Mouse (Mus musculus): ENCODE measurements at regions not wholly inside any gene's neighbourhood (a gene's known extent, or its start where the extent isn't known, plus 50 kb on each side); places are given as distances from the start of the nearest gene placed in this dataset.

DNA sequence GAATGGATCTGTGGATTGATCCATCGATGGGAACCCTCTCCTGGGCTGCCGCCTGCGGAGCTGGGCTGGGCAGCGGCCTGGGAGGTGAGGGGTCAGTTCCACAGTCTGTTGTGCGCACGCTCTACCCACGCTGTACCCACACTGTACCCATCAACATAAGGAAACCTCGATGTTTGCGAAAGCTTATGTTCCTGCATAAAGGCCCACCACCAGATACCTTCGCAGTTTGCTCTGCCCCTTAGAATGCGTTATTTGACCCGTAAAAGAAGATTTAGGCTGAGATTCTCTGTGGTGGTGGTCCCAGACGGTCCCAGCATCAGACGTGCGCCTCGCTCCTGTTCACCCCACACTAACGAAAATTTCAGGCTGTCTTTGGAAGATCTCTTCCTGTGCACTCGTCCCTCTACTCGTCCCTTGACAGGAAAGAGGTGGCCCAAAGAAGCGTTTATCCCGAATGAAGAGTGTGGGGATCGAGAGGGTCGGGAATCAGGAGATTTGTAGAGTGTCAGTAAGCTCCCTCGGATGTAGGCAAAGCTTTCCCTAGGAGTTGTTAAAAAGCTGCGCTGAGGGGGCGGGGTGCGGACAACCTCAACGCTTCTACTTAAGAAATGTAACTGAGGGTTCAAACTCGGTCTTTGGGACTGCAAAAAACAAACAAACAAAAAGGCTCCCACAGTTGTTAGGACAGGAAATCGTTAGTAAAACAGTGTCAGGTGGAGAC lies 123.9 kb downstream of the Tmem161b start:
- no peaks in the 10 kb centered on the region for H3K9me3 ChIP-seq (replicated peaks)
- H3K4me3 ChIP-seq (ENCODE audit: low read depth, low read length): no peak overlapping the region
- peaks cover 9% of the 10 kb centered on the region for H3K4me1 ChIP-seq (ENCODE audit: insufficient read depth, low read depth, low read length)
- TF ChIP-seq TAL1 (conservative IDR thresholded peaks at IDR 0.05; ENCODE audit: low read depth, low read length): no peak
- no peak for TF ChIP-seq POLR2AphosphoS5 (IDR thresholded peaks at IDR 0.05; ENCODE audit: insufficient replicate concordance, low read depth, low read length)
- no peak for TF ChIP-seq CTCF (IDR thresholded peaks at IDR 0.05; ENCODE audit: low read depth, low read length)
- TF ChIP-seq GATA2 (IDR thresholded peaks at IDR 0.05; ENCODE audit: borderline replicate concordance, low read depth, low read length): no peak
- TF ChIP-seq GATA1 (IDR thresholded peaks at IDR 0.05; ENCODE audit: borderline replicate concordance, low read length): no peak
- H3K36me3 ChIP-seq (replicated peaks): no peaks in the 10 kb centered on the region
- ATAC-seq (ENCODE audit: extremely low read depth, insufficient number of reproducible peaks, low FRiP score, poor library complexity, severe bottlenecking) (no peak), DNase-seq (ENCODE audit: low spot score) (no peak)
- peaks cover 48% of the 10 kb centered on the region for H3K27me3 ChIP-seq (ENCODE audit: insufficient read depth, low read length)

DNA sequence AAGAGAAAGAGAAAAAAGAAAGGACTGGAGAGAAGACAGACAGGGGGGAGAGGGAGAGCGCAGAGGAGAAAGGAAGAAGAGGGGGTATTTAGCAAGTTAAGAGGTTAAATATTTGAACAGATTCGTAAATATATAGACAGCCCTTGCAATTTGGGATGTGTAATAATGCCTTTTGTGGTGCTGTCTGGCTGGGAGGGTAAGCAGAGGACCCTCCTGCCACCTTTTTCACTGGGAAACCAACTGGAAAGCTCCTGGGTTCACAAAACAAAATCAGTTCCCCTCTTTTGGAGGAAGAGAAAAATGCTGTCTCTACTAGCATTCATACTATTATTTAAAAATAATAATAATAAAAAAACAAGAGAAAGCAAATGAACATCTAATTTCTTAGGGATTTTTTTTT lies 124.5 kb downstream of the Tmem161b start:
- DNase-seq (ENCODE audit: low spot score): no peak

DNA sequence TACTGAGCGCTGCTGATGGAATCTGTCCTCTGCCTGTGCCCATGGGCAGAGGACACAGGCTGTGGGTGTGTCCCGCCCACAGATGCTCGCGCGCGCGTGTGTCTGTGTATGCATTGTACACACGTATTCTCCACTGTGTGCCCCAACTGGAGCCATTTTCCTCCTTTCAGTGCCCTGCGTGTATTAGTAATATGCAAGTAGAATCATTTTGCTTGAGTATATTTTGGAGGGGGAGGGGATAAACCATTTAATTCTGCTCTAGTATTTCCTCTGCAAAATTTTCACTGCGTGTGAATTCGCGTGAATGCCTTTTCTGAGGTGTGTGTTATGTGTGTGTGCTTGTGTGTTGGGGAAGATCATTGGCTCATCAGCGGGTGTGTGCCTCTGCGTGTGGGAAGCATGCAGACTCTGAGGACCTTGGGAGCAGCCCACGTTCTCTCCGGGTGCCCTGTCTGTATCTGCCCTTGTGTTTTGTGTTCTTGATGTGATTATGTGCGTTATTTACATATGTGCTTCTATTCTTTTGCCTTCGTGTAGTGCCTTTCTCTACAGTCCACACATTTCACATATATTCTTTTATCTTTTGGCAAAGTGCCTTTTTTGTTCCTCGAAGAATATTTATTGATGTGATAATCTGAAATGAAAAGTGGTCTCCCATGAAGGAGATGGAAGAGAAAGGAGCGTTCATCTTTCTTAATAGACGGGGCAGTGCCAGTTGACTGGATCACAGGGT lies 125.3 kb downstream of the Tmem161b start:
- no peaks in the 10 kb centered on the region for H3K36me3 ChIP-seq (replicated peaks)
- TF ChIP-seq POLR2AphosphoS5 (IDR thresholded peaks at IDR 0.05; ENCODE audit: insufficient replicate concordance, low read depth, low read length): no peak
- no peak for TF ChIP-seq TAL1 (conservative IDR thresholded peaks at IDR 0.05; ENCODE audit: low read depth, low read length)
- no peak for TF ChIP-seq GATA1 (IDR thresholded peaks at IDR 0.05; ENCODE audit: borderline replicate concordance, low read length)
- no peak for TF ChIP-seq CTCF (IDR thresholded peaks at IDR 0.05; ENCODE audit: low read depth, low read length)
- TF ChIP-seq GATA2 (IDR thresholded peaks at IDR 0.05; ENCODE audit: borderline replicate concordance, low read depth, low read length): no peak
- peaks cover 48% of the 10 kb centered on the region for H3K27me3 ChIP-seq (ENCODE audit: insufficient read depth, low read length)
- ATAC-seq (ENCODE audit: extremely low read depth, insufficient number of reproducible peaks, low FRiP score, poor library complexity, severe bottlenecking) (no peak), DNase-seq (ENCODE audit: low spot score) (no peak)
- no peak overlapping the region for H3K4me3 ChIP-seq (ENCODE audit: low read depth, low read length)
- peaks cover 9% of the 10 kb centered on the region for H3K4me1 ChIP-seq (ENCODE audit: insufficient read depth, low read depth, low read length)
- no peaks in the 10 kb centered on the region for H3K9me3 ChIP-seq (replicated peaks)

More for the DNA sequence above, 124.5 kb downstream of the Tmem161b start:
- H3K9me3 ChIP-seq (replicated peaks): no peaks in the 10 kb centered on the region
- H3K4me1 ChIP-seq (ENCODE audit: insufficient read depth, low read depth, low read length): peaks cover 9% of the 10 kb centered on the region
- no peak for TF ChIP-seq GATA2 (IDR thresholded peaks at IDR 0.05; ENCODE audit: borderline replicate concordance, low read depth, low read length)
- no peak for TF ChIP-seq TAL1 (conservative IDR thresholded peaks at IDR 0.05; ENCODE audit: low read depth, low read length)
- TF ChIP-seq CTCF (IDR thresholded peaks at IDR 0.05; ENCODE audit: low read depth, low read length): no peak
- no peak for TF ChIP-seq GATA1 (IDR thresholded peaks at IDR 0.05; ENCODE audit: borderline replicate concordance, low read length)
- no peak for TF ChIP-seq POLR2AphosphoS5 (IDR thresholded peaks at IDR 0.05; ENCODE audit: insufficient replicate concordance, low read depth, low read length)
- ATAC-seq (ENCODE audit: extremely low read depth, insufficient number of reproducible peaks, low FRiP score, poor library complexity, severe bottlenecking): no peak
- H3K36me3 ChIP-seq (replicated peaks): no peaks in the 10 kb centered on the region
- no peak overlapping the region for H3K4me3 ChIP-seq (ENCODE audit: low read depth, low read length)
- peaks cover 48% of the 10 kb centered on the region for H3K27me3 ChIP-seq (ENCODE audit: insufficient read depth, low read length)

- Histone ChIP-seq H3K9me3 (replicated peaks) (no peaks in the 10 kb centered on the region), H3K27me3 (ENCODE audit: insufficient read depth, low read length) (peaks cover 47% of the 10 kb centered on the region), H3K4me1 (ENCODE audit: insufficient read depth, low read depth, low read length) (peaks cover 9% of the 10 kb centered on the region), H3K4me3 (ENCODE audit: low read depth, low read length) (no peak overlapping the region; the same call in 1 of the 2 replicates), H3K36me3 (replicated peaks) (no peaks in the 10 kb centered on the region)
- ATAC-seq (ENCODE audit: extremely low read depth, insufficient number of reproducible peaks, low FRiP score, poor library complexity, severe bottlenecking) (peak; percentile 92), DNase-seq (ENCODE audit: low spot score) (peak; percentile 8)
- no peak for TF ChIP-seq GATA1 (IDR thresholded peaks at IDR 0.05; ENCODE audit: borderline replicate concordance, low read length)
- TF ChIP-seq POLR2AphosphoS5 (IDR thresholded peaks at IDR 0.05; ENCODE audit: insufficient replicate concordance, low read depth, low read length): no peak
- TF ChIP-seq GATA2 (IDR thresholded peaks at IDR 0.05; ENCODE audit: borderline replicate concordance, low read depth, low read length): no peak
- TF ChIP-seq TAL1 (conservative IDR thresholded peaks at IDR 0.05; ENCODE audit: low read depth, low read length): no peak
- TF ChIP-seq CTCF (IDR thresholded peaks at IDR 0.05; ENCODE audit: low read depth, low read length): no peak
Measured at GRCm38 (mm10) chr13:84347914-84348700, 126.0 kb downstream of the Tmem161b start.

DNA sequence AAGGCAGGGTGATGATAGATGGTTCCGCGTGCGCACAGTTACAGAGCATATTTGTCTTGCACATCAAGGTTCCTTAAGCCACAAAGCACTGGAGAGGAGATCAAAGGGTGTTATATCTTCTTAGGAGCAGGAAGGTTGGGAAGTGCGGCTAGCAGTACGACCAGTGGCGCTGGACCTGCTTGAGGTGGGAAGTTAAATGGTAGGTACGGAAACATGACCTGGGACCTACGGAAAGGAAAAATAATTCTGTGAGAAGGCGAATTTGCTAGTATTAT lies 126.5 kb downstream of the Tmem161b start:
- Histone ChIP-seq H3K4me1 (ENCODE audit: insufficient read depth, low read depth, low read length) (peaks cover 9% of the 10 kb centered on the region), H3K27me3 (ENCODE audit: insufficient read depth, low read length) (peaks cover 42% of the 10 kb centered on the region), H3K4me3 (ENCODE audit: low read depth, low read length) (no peak overlapping the region), H3K9me3 (replicated peaks) (no peaks in the 10 kb centered on the region), H3K36me3 (replicated peaks) (no peaks in the 10 kb centered on the region)
- DNase-seq (ENCODE audit: low spot score) (no peak), ATAC-seq (ENCODE audit: extremely low read depth, insufficient number of reproducible peaks, low FRiP score, poor library complexity, severe bottlenecking) (no peak)
- TF ChIP-seq POLR2AphosphoS5 (IDR thresholded peaks at IDR 0.05; ENCODE audit: insufficient replicate concordance, low read depth, low read length) (no peak), CTCF (IDR thresholded peaks at IDR 0.05; ENCODE audit: low read depth, low read length) (no peak), GATA1 (IDR thresholded peaks at IDR 0.05; ENCODE audit: borderline replicate concordance, low read length) (no peak), TAL1 (conservative IDR thresholded peaks at IDR 0.05; ENCODE audit: low read depth, low read length) (no peak), GATA2 (IDR thresholded peaks at IDR 0.05; ENCODE audit: borderline replicate concordance, low read depth, low read length) (no peak)

Data from G1E (cell line).